Mouse (Mus musculus) spleen, adult 2 months (tissue): ENCODE data around the gene Xkr7. TPM values are rescaled to one million over a fixed set of nuclear protein-coding genes. Genes with fewer than 3 reads are reported as not detected.

Experiments used
- DNase-seq, 2 experiments: peaks; one replicate each; pipeline versions ENCODE4 v3.0.0 to v3.0.0-alpha.2; 2012 to 2021; ENCODE audit warnings: low spot score in 2 of 2, low read depth in 1 of 2
- H3K27ac ChIP-seq: fragments of 200-500 bp; 2 replicates; pipeline ENCODE4 v1.5.1; 2012; ENCODE audit warnings: low read length, inconsistent platforms; ENCODE audit not compliant: insufficient read depth
- H3K27me3 ChIP-seq: fragments of 200-500 bp; 2 replicates; pipeline ENCODE4 v1.6.1; 2012; ENCODE audit warnings: mild to moderate bottlenecking, moderate library complexity, low read length, inconsistent platforms; ENCODE audit not compliant: control insufficient read depth, insufficient read depth
- H3K36me3 ChIP-seq: fragments of 200-500 bp; 2 replicates; pipeline ENCODE4 v1.6.1; 2012; ENCODE audit warnings: mild to moderate bottlenecking, low read length, inconsistent platforms; ENCODE audit not compliant: control insufficient read depth, insufficient read depth
- H3K4me1 ChIP-seq: fragments of 200-500 bp; 2 replicates; pipeline ENCODE4 v1.6.1; 2011; ENCODE audit warnings: inconsistent platforms; ENCODE audit not compliant: control insufficient read depth, insufficient read depth, insufficient read length
- H3K4me3 ChIP-seq: fragments of 200-500 bp; 2 replicates; pipeline ENCODE4 v1.5.1; 2011; ENCODE audit warnings: mild to moderate bottlenecking, inconsistent platforms; ENCODE audit not compliant: insufficient read depth, insufficient read length; ENCODE audit errors: extremely low read depth
- CTCF ChIP-seq: fragments of 200-500 bp; IDR thresholded peaks from 2 replicates; pipeline ENCODE4 v1.5.1; 2011; ENCODE audit warnings: mild to moderate bottlenecking, inconsistent platforms; ENCODE audit not compliant: insufficient read depth, insufficient read length, insufficient replicate concordance; ENCODE audit errors: extremely low read depth
- POLR2A ChIP-seq: fragments of 200-500 bp; IDR thresholded peaks from 2 replicates; pipeline ENCODE4 v1.6.1; 2011; ENCODE audit warnings: low read depth, low read length, inconsistent platforms
- WGBS: fragments of 180-500 bp; shearing (Covaris S2); methylation state at CpG from one replicate; pipeline ENCODE4 v1.1.7; 2018; 5-methylcytosine and 5-hydroxymethylcytosine counted together
- polyA plus RNA-seq: library from polyadenylated mRNA; depleted of rRNA; stranded (reverse); fragments of >200 nt; gene quantifications from 2 replicates; pipeline ENCODE4 v1.2.3, GENCODE M21; 2012

The Xkr7 gene
- polyA plus RNA-seq, 1 experiment = not detected

DNA sequence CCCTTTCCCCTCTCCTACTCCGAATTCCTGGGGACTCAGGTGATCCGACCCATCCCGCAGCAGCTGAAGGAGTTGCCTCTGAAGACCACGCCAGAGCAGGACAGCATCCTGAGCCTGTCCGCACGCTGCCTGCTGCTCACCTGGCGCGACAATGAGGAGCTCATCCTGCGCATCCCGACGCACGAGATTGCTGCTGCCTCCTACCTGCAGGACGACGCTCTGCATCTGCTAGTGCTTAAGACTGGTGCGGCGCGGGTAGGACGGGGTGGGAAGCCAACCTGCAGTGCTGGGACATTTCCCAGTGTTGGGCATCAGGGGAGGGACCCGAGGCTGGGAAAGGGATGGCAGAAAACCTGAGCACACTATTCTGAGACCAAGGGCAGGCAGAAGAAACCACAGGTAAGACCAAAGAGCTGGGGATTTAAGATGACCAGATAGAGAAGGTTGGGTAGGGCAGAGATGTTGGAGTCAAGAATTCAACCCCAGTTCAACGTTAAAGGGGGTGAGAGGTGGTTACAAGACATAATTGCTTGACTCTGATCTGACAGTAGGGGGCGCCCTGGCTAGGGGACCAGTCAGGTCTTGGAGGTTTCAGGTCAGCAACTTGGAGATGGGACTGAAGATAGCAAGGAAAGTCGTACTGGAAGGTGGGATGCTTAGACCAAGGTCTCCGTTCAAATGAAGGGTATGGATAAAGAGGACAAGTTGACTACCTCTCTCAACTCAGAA is 39.3 kb downstream of the Xkr7 start:
- 81% methylated on average over 23 of the region's 23 CpGs for WGBS
- Histone ChIP-seq H3K27me3 (no peaks in the 10 kb centered on the region), H3K4me1 (no peaks in the 10 kb centered on the region), H3K36me3 (no peaks in the 10 kb centered on the region), H3K27ac (no peak overlapping the region), H3K4me3 (no peak overlapping the region)
- DNase-seq = peak in 1 of 2 experiments; percentile 38
- no peak for TF ChIP-seq POLR2A
- peak; percentile 40; the same call in 1 of the 2 replicates for TF ChIP-seq CTCF

DNA sequence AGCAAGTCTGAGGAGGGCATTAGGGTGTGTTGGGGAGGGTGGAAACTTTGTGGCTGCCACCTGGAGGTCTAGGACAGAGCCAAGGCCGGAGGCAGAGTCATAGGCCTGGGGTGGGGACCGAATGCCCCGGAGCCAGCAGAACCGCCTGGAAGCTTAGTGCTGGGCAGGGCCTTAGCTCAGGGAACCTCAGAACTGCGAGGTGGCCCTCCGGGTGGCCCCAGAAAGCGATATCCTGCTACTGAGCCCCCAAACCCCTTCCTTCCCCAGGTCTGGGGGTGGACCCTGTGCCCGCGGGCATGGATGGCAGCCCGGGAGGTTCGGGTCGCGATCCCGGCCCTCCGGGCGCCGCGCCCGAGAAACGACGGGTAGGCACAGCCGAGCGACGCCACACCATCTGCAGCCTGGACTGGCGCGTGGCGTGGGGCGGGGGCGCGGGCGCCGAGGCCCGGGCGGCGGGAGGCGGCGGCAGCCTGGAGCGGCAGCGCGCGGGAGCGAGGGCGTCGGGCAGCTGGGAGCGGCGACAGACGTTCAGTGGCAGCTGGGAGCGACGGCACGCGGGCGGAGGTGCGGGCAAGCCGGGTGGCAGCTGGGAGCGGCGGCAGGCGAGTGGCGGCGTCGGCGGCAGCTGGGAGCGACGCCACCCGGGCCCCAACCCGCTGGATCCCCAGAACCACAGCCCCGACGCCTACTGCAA is 40.0 kb downstream of the Xkr7 start:
- Histone ChIP-seq H3K27me3 (no peaks in the 10 kb centered on the region), H3K27ac (no peak overlapping the region), H3K4me3 (no peak overlapping the region), H3K4me1 (no peaks in the 10 kb centered on the region), H3K36me3 (no peaks in the 10 kb centered on the region)
- 96% methylated on average over 67 of the region's 67 CpGs for WGBS
- DNase-seq = no peak
- TF ChIP-seq CTCF (no peak), POLR2A (no peak)

DNA sequence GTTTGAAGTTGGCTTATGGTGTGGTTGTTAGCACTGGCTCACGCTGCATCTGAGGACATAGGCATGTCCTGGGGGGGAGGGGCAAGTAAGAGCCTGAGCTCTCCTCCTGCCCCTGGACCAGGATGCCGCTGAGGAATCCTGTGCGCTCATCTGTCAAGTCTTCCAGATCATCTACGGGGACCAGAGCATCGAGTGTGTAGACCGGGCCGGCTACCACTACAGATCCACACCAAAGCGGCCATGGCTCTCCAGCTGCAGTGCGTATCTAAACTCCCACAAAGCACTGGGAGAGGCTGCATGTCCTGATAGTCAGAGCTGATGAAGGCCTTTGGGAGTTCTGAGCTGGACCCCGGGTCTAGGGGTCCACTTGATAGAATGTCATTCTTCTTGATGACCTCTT is 43.0 kb downstream of the Xkr7 start:
- 95% methylated on average over 10 of the region's 10 CpGs for WGBS
- no peak overlapping the region for H3K27ac ChIP-seq
- H3K4me3 ChIP-seq = no peak overlapping the region
- DNase-seq = no peak
- H3K4me1 ChIP-seq = no peaks in the 10 kb centered on the region
- TF ChIP-seq CTCF = no peak
- TF ChIP-seq POLR2A = no peak
- no peaks in the 10 kb centered on the region for H3K36me3 ChIP-seq
- H3K27me3 ChIP-seq = no peaks in the 10 kb centered on the region

DNA sequence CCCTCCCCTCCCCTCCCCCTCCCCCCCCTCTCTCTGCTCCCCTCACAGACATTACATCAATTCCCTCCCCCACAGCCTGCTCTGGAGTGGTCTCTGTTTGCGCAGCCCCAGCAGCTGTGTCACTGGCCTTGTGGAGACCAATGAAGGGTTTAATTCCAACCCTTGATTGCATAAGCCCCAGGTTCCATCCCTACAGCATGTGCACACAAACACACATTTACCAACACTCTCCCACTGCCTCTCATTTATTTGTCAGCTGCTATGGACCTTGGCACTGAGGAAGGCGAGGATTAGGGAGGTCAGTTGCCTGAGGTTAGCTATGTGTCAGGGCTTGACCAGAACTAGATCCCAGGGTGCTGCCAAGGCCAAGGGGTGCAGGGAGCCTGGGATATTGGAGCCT is 44.3 kb downstream of the Xkr7 start:
- WGBS = 55% methylated on average over 2 of the region's 2 CpGs
- H3K27me3 ChIP-seq = no peaks in the 10 kb centered on the region
- TF ChIP-seq POLR2A = no peak
- no peak for TF ChIP-seq CTCF
- DNase-seq = no peak
- no peaks in the 10 kb centered on the region for H3K4me1 ChIP-seq
- H3K36me3 ChIP-seq = no peaks in the 10 kb centered on the region
- no peak overlapping the region for H3K4me3 ChIP-seq
- H3K27ac ChIP-seq = no peak overlapping the region

DNA sequence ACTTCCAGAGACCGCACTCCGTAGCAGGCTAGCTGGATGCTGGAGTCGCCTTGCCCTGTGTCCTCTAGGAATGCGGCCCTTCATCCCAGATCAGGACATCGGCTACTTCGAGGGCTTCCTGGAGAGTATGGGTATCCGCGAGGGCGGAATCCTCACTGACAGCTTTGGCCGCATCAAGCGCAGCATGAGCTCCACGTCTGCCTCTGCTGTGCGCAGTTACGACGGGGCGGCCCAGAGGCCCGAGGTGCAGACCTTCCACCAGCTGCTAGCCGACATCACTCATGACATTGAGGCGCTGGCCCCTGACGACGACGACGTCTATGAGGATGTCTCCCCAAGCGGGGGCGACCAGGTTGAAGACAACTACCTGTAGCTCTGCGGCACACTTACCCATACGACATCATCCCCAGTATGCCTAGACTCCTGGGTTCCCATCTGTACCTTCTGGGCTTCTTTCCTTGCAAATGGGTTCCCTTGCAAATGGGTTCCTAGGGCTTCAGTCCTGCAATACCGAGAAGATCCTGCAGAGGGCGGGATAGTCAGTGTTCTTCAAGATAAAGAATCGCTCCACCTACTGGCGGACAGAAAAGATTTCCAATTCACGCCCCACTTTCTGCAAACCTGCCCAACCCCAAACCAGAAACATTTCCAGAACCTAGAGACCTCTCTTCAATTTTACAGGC is 49.3 kb downstream of the Xkr7 start:
- 64% methylated on average over 32 of the region's 32 CpGs for WGBS
- peak; percentile 72 to 82 for DNase-seq
- no peaks in the 10 kb centered on the region for H3K27me3 ChIP-seq
- no peak overlapping the region for H3K27ac ChIP-seq
- no peak overlapping the region for H3K4me3 ChIP-seq
- TF ChIP-seq CTCF (peak; percentile 87; the same call in 1 of the 2 replicates), POLR2A (no peak)
- H3K4me1 ChIP-seq = peaks cover 19% of the 10 kb centered on the region; the same call in 1 of the 2 replicates
- no peaks in the 10 kb centered on the region for H3K36me3 ChIP-seq

DNA sequence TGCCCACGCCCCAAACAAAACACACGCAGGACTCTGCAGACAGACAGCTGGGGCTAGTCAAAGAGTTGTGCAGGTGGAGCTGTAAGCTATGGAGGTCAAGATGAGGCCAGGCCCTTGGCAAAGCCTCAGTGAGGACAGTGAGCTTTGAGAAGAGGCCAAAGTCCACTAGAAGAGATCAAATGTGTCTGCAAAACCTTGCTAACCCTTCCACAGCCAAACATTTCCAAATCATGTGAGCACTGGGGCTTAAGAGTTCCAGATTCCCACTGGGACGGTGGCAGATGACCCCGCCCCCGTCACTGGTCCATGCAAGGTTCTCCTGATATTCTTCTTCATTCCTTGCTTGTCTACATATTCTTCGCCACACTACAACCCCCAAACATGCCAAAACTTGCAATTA is 50.2 kb downstream of the Xkr7 start:
- Histone ChIP-seq H3K27me3 (no peaks in the 10 kb centered on the region), H3K27ac (no peak overlapping the region), H3K36me3 (no peaks in the 10 kb centered on the region), H3K4me1 (peaks cover 19% of the 10 kb centered on the region; the same call in 1 of the 2 replicates), H3K4me3 (no peak overlapping the region)
- WGBS = 71% methylated on average over 6 of the region's 6 CpGs
- TF ChIP-seq CTCF (no peak), POLR2A (no peak)
- DNase-seq = no peak

DNA sequence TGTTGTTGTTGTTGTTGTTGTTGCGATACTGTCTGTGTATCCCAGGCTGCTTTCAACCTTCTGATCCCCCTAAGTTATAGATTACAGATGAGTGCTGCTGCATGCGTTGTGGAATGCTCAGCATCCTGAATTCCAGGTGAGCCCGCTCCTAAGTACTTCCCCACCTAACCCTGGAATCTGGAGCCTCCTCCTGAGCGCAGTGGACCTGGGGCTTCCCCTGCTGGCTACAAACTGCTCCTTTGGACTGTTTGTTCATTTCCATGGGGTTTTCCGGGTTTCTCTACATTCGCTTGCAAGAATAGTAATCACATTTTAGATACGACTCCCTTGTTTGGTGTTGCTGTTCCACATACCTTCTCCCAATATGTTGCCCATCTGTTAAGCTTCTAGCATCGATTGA is 51.6 kb downstream of the Xkr7 start:
- WGBS = 87% methylated on average over 8 of the region's 8 CpGs
- Histone ChIP-seq H3K4me3 (no peak overlapping the region), H3K36me3 (no peaks in the 10 kb centered on the region), H3K27ac (peak overlapping the region; percentile 68; the same call in 1 of the 2 replicates), H3K4me1 (peaks cover 19% of the 10 kb centered on the region; the same call in 1 of the 2 replicates), H3K27me3 (no peaks in the 10 kb centered on the region)
- no peak for DNase-seq
- TF ChIP-seq POLR2A (no peak), CTCF (no peak)
